Mouse (Mus musculus) hindbrain, postnatal 0 days (tissue): ENCODE measurements around the gene Gpha2. TPM values are rescaled to one million over a fixed set of nuclear protein-coding genes. Genes with fewer than 3 reads are reported as not detected.

Source experiments
- ATAC-seq: fragments of 200-750 bp; cut with Nextera tagmentation; 2 replicates; pipeline ENCODE4 v1.8.0; 2017; ENCODE audit warnings: mild to moderate bottlenecking, moderate TSS enrichment, moderate library complexity
- DNase-seq: peaks from one replicate; pipeline ENCODE4 v3.0.0-alpha.2; 2015; ENCODE audit warnings: low spot score
- H3K27ac ChIP-seq: fragments of 300-500 bp; sonication (generic); 2 replicates; pipeline ENCODE4 v1.5.1; 2014; ENCODE audit warnings: mild to moderate bottlenecking
- H3K27me3 ChIP-seq: fragments of 300-500 bp; sonication (generic); 2 replicates; pipeline ENCODE4 v1.6.1; 2014; ENCODE audit warnings: low read length, mixed read lengths; ENCODE audit not compliant: insufficient read depth
- H3K36me3 ChIP-seq: fragments of 300-500 bp; sonication (generic); 2 replicates; pipeline ENCODE4 v1.6.1; 2014; ENCODE audit warnings: low read length, mixed read lengths; ENCODE audit not compliant: insufficient read depth
- H3K4me1 ChIP-seq: fragments of 300-500 bp; sonication (generic); 2 replicates; pipeline ENCODE4 v1.6.1; 2014; ENCODE audit warnings: antibody characterized with exemption, low read length, mixed read lengths; ENCODE audit not compliant: insufficient read depth
- H3K4me2 ChIP-seq: fragments of 300-500 bp; sonication (generic); 2 replicates; pipeline ENCODE4 v1.6.1; 2014; ENCODE audit warnings: low read depth, mild to moderate bottlenecking, low read length, moderate library complexity, mixed read lengths
- H3K4me3 ChIP-seq: fragments of 300-500 bp; sonication (generic); 2 replicates; pipeline ENCODE4 v1.5.1; 2014; ENCODE audit warnings: low read length
- H3K9ac ChIP-seq: fragments of 300-500 bp; sonication (generic); replicated peaks from 2 replicates; pipeline ENCODE4 v1.6.1; 2014; ENCODE audit warnings: mild to moderate bottlenecking, low read length, moderate library complexity, mixed read lengths
- H3K9me3 ChIP-seq: fragments of 300-500 bp; sonication (generic); 2 replicates; pipeline ENCODE4 v1.6.1; 2016; ENCODE audit warnings: low read length, mixed read lengths
- CTCF ChIP-seq: IDR thresholded peaks from 2 replicates; pipeline ENCODE4 v1.5.1; 2016; ENCODE audit warnings: antibody characterized with exemption, control low read depth, low read depth
- WGBS: fragments of 180-500 bp; shearing (Covaris S2); extraction: QIAGEN DNeasy Blood & Tissue Kit; methylation state at CpG from one replicate; pipeline ENCODE4 v1.1.7; 2014; 5-methylcytosine and 5-hydroxymethylcytosine counted together
- polyA plus RNA-seq: library from polyadenylated mRNA; unstranded; fragments of >200 nt; fragmentation: Nextera tagmentation; extraction: Ambion mirVana; gene quantifications from 2 replicates; pipeline ENCODE4 v1.2.1, GENCODE M21; 2015
- total RNA-seq: library from RNA; depleted of rRNA; stranded (reverse); fragments of >200 nt; gene quantifications from 2 replicates; pipeline ENCODE4 v1.2.3, GENCODE M21; 2014; rRNA removed

Gene Gpha2
- total RNA-seq = not detected in 2 replicates
- 0.39 and 0.60 TPM in 2 replicates for polyA plus RNA-seq

DNA sequence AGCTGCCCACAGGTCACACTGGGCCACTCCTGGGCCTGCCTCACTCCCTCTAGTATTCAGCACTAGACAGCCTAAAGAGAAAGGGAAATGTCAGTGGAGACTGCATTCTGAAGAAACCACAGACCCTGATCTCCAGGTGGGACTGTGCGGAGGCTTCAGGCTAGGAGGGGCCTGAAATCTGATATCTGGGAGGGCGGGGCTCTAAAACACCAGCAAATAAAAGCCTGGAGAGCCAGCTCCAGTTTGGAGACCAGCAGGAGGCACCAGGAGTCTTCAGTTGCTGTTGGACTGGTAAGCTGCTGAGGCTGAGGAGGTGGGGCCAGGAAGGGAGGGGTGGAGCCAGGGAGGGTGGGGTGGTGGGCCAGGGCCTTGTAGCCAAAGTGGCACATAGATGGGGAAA, at the start of gene Gpha2:
Gene Gpha2 (plus strand): TSS at position 246 of the 400 bp plus-strand sequence.
- Histone ChIP-seq H3K9me3 (no peaks in the 10 kb centered on the region), H3K27me3 (no peaks in the 10 kb centered on the region), H3K4me2 (no peak within 1 kb of the TSS), H3K27ac (no peak within 1 kb of the TSS), H3K36me3 (peaks cover 45% of the 10 kb centered on the region), H3K9ac (no peak within 1 kb of the TSS), H3K4me1 (no peaks in the 10 kb centered on the region), H3K4me3 (no peak within 1 kb of the TSS)
- DNase-seq (no peak), ATAC-seq (no peak)
- TF ChIP-seq CTCF = no peak
- 23% methylated on average over 2 of the region's 2 CpGs for WGBS

DNA sequence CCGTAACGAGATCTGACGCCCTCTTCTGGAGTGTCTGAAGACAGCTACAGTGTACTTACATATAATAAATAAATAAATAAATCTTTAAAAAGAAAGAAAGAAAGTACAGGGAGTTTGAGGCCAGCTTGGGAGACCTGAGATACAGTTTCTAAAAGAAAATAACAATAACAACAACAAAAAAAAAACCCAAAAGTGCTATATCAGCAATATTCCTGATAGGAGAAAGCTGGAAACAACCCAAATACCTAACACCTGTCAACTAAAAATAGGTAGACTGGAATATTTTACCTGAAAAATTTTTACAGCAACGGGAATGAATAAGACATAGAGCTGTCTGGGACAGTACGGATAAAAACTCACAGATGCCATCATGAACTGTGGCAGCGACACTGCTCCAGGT, 47.4 kb upstream of the Gpha2 start:
- H3K27ac ChIP-seq = no peak overlapping the region
- no peak overlapping the region for H3K9ac ChIP-seq
- no peaks in the 10 kb centered on the region for H3K9me3 ChIP-seq
- no peak for TF ChIP-seq CTCF
- ATAC-seq (no peak), DNase-seq (no peak)
- no peak overlapping the region for H3K4me2 ChIP-seq
- no peaks in the 10 kb centered on the region for H3K36me3 ChIP-seq
- no peaks in the 10 kb centered on the region for H3K27me3 ChIP-seq
- no peak overlapping the region for H3K4me3 ChIP-seq
- 76% methylated on average over 6 of the region's 6 CpGs for WGBS
- no peaks in the 10 kb centered on the region for H3K4me1 ChIP-seq

DNA sequence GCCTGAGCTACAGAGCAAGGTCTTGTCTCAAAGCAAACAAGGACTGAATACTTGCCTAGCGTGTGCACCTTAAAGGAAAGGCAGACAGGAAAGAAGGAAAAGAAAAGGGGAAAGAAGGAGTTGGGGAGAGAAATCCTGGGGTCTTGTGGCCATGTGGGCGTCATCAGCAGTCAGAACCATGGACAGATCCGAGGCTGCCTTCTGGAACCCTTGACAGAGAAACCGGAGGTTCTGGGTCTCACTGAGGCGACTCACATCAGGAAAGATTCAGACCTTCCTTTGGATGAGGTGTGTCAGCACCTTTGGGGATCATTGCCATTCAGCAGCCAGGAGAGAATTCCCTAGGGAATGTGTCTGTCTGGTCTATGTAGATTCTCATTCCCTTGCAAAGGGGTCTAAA, 44.6 kb upstream of the Gpha2 start:
- Histone ChIP-seq H3K9ac (no peak overlapping the region), H3K4me1 (no peaks in the 10 kb centered on the region), H3K27ac (no peak overlapping the region), H3K36me3 (no peaks in the 10 kb centered on the region), H3K4me3 (no peak overlapping the region), H3K27me3 (no peaks in the 10 kb centered on the region), H3K9me3 (no peaks in the 10 kb centered on the region), H3K4me2 (no peak overlapping the region)
- TF ChIP-seq CTCF = no peak
- 33% methylated on average over 5 of the region's 5 CpGs for WGBS
- DNase-seq (no peak), ATAC-seq (no peak)

DNA sequence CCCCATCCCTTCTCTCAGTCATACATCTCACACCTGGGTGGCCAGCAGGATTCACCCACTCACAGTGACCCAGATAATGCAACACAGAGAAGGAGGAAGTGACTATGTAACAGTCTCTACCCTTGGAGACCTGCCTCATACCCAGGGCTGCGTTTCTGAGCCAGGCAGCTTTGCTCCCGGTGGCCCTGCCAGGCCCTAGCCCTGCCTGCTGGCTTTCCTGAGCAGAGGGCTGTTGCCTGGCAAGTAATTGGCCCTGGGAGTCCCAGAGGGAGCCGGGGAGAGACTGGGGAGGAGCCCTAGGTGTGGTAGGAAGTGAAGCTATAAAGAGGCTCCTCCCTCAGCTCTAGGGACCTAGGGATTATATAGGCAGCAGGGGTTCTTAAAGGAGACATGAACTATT, 43.6 kb upstream of the Gpha2 start:
- no peak overlapping the region for H3K27ac ChIP-seq
- ATAC-seq (no peak), DNase-seq (no peak)
- H3K4me2 ChIP-seq = no peak overlapping the region
- no peaks in the 10 kb centered on the region for H3K36me3 ChIP-seq
- H3K27me3 ChIP-seq = no peaks in the 10 kb centered on the region
- no peak for TF ChIP-seq CTCF
- no peak overlapping the region for H3K4me3 ChIP-seq
- H3K9ac ChIP-seq = no peak overlapping the region
- no peaks in the 10 kb centered on the region for H3K9me3 ChIP-seq
- no peaks in the 10 kb centered on the region for H3K4me1 ChIP-seq
- 28% methylated on average over 3 of the region's 3 CpGs for WGBS

DNA sequence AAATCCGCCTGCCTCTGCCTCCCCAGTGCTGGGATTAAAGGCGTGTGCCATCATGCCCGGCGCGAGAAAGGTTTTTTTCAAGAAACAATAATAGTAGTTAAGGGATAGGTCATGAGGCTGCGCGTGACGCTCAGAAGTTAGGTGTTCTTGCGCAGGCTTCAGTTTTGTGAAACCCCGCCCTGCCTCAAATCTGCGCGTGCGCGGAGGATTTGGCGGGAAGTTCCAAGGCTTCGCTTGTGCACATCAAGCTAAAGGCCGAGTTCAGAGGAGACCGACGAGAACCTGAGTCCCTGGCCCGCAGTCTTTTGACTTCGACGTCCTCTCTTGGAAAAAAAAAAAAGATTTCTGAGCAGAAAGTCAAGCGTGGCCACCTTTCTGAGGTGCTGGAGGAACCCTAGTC, 42.0 kb upstream of the Gpha2 start, which contains the start of gene Majin:
Gene Majin (plus strand): TSS at position 258 of the 400 bp plus-strand sequence.
- ATAC-seq (no peak), DNase-seq (no peak)
- H3K9me3 ChIP-seq = no peaks in the 10 kb centered on the region
- no peak within 1 kb of the TSS for H3K4me2 ChIP-seq
- no peak within 1 kb of the TSS for H3K27ac ChIP-seq
- 89% methylated on average over 23 of the region's 23 CpGs for WGBS
- H3K4me3 ChIP-seq = no peak within 1 kb of the TSS
- H3K4me1 ChIP-seq = no peaks in the 10 kb centered on the region
- no peaks in the 10 kb centered on the region for H3K36me3 ChIP-seq
- TF ChIP-seq CTCF = no peak
- no peak within 1 kb of the TSS for H3K9ac ChIP-seq
- H3K27me3 ChIP-seq = no peaks in the 10 kb centered on the region

DNA sequence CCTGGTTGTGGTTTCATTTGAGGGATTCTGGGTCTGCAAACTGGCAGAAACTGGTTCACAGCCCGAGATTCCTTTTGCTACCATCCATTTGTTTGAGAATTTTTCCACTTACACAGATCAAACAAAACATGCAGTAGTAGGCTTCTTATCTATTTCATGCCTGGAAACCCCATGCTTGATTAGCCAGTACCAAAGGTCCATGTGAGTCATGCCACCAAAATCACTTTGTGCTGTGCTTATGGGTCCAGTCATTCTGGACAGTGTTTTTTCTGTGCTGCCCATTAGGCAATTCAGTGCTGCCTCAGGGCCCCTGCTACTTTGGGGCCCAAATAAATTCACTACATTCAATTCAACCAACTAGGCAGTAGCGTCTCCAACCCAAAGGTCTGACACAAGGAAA, 21.9 kb upstream of the Gpha2 start:
- H3K27ac ChIP-seq = no peak overlapping the region
- H3K4me3 ChIP-seq = no peak overlapping the region
- H3K4me2 ChIP-seq = no peak overlapping the region
- H3K4me1 ChIP-seq = no peaks in the 10 kb centered on the region
- no peak overlapping the region for H3K9ac ChIP-seq
- ATAC-seq = no peak
- WGBS = 79% methylated on average over 2 of the region's 2 CpGs
- DNase-seq = no peak
- no peaks in the 10 kb centered on the region for H3K36me3 ChIP-seq
- no peaks in the 10 kb centered on the region for H3K9me3 ChIP-seq
- no peaks in the 10 kb centered on the region for H3K27me3 ChIP-seq
- no peak for TF ChIP-seq CTCF

DNA sequence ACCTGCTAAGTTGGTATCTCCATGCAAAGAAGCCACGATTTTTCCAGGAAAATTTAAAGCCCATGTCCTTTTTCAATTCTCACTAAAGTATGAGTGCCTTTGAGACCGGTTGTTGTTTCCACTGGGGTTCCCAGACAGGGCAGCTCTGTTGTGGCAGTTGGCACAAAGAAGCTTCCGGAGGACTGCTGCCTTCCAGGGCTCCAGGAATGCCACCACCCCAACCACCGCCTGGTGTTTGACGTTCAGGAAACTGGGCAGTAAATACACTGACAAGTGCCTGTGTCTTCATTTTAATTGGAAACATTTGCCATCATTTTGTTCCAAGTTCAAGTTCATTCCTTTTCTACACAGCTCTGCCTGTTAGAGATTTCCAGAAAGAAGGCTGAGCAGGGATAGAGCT, 19.5 kb upstream of the Gpha2 start:
- Histone ChIP-seq H3K27me3 (no peaks in the 10 kb centered on the region), H3K9ac (no peak overlapping the region), H3K36me3 (no peaks in the 10 kb centered on the region), H3K9me3 (no peaks in the 10 kb centered on the region), H3K4me3 (no peak overlapping the region), H3K27ac (no peak overlapping the region), H3K4me1 (no peaks in the 10 kb centered on the region), H3K4me2 (no peak overlapping the region)
- 70% methylated on average over 5 of the region's 5 CpGs for WGBS
- no peak for DNase-seq
- ATAC-seq = no peak
- no peak for TF ChIP-seq CTCF
